Mouse (Mus musculus) frontal cortex, postnatal 10 days (tissue): Measurements from ENCODE around the gene Tdrd5.
"Not testable (repeated sequence)": the region's sequence is repeated elsewhere in the genome, so short reads cannot be mapped to it uniquely, and the experiment has no call there.

Experiments
- DNase-seq, 2 experiments: peaks; one replicate each; pipeline ENCODE4 v3.0.0; 2022; ENCODE audit warnings: low spot score in 2 of 2, mixed read lengths in 1 of 2

Gene Tdrd5

GRCm38 (mm10) chr1:156263352-156263751 is 40.1 kb downstream of the Tdrd5 start:
- peak in 1 of 2 experiments; percentile 24 for DNase-seq

- no peak for DNase-seq
Measured at GRCm38 (mm10) chr1:156254866-156255265, 48.6 kb downstream of the Tdrd5 start.

GRCm38 (mm10) chr1:156251096-156251495 is 52.4 kb downstream of the Tdrd5 start:
- DNase-seq = not testable (repeated sequence)

- no peak for DNase-seq
Measured at GRCm38 (mm10) chr1:156247893-156248292, 55.6 kb downstream of the Tdrd5 start.

- DNase-seq = peak in 1 of 2 experiments; percentile 46
Measured at GRCm38 (mm10) chr1:156241713-156242348, 61.6 kb downstream of the Tdrd5 start.

GRCm38 (mm10) chr1:156241035-156241434 is 62.4 kb downstream of the Tdrd5 start:
- peak in 1 of 2 experiments; percentile 20 for DNase-seq

GRCm38 (mm10) chr1:156231122-156231521 is 72.3 kb downstream of the Tdrd5 start:
- DNase-seq = no peak

GRCm38 (mm10) chr1:156230339-156231089 is 73.0 kb downstream of the Tdrd5 start:
- DNase-seq = peak; percentile 12 to 21

GRCm38 (mm10) chr1:156229448-156229847 is 74.0 kb downstream of the Tdrd5 start:
- peak in 1 of 2 experiments; percentile 45 for DNase-seq

GRCm38 (mm10) chr1:156228728-156229127 is 74.7 kb downstream of the Tdrd5 start:
- no peak for DNase-seq

- DNase-seq = no peak
Measured at GRCm38 (mm10) chr1:156226903-156227302, 76.6 kb downstream of the Tdrd5 start.

GRCm38 (mm10) chr1:156222205-156223000 is 81.1 kb downstream of the Tdrd5 start:
- no peak for DNase-seq

GRCm38 (mm10) chr1:156221327-156221726 is 82.1 kb downstream of the Tdrd5 start:
- DNase-seq = no peak

- DNase-seq = no peak
Measured at GRCm38 (mm10) chr1:156218573-156218972, 84.9 kb downstream of the Tdrd5 start.

GRCm38 (mm10) chr1:156217941-156218340 is 85.5 kb downstream of the Tdrd5 start:
- no peak for DNase-seq

GRCm38 (mm10) chr1:156217393-156217792 is 86.1 kb downstream of the Tdrd5 start:
- no peak for DNase-seq

GRCm38 (mm10) chr1:156216249-156216648 is 87.2 kb downstream of the Tdrd5 start:
- DNase-seq = no peak

- DNase-seq = no peak
Measured at GRCm38 (mm10) chr1:156214651-156215050, 88.8 kb downstream of the Tdrd5 start.

GRCm38 (mm10) chr1:156212923-156213322 is 90.5 kb downstream of the Tdrd5 start:
- DNase-seq = no peak

- no peak for DNase-seq
Measured at GRCm38 (mm10) chr1:156211809-156212317, 91.6 kb downstream of the Tdrd5 start.
